Mouse (Mus musculus) spleen, postnatal 14 days (tissue): ENCODE results near the gene Prr14.
"Not testable (repeated sequence)": the region's sequence is repeated elsewhere in the genome, so short reads cannot be mapped to it uniquely, and the experiment has no call there.

Experiments
- DNase-seq, 2 experiments: peaks; one replicate each; pipeline ENCODE4 v3.0.0; 2021 to 2022; ENCODE audit warnings: low spot score in 2 of 2

Prr14 gene

DNA sequence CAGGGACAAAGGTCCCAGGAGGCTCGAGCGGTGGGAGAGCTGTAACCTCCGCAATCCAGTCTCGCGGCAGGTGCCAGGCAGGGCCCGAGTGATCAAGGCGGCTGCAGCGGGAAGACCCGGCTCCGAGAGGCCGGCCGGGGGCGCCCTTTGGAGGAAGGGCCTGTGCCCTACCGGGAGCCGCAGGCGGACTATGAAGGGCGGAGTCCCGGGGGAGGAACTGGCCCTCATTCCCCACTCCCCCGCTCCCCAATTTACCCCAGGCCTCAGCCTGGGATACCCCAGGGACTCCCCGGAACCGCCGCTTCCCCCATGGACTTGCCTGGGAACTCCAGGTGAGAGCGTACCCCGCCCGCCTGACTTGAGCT, 12.2 kb downstream of the Prr14 start:
- DNase-seq, result peak in 1 of 2 experiments; percentile 47

DNA sequence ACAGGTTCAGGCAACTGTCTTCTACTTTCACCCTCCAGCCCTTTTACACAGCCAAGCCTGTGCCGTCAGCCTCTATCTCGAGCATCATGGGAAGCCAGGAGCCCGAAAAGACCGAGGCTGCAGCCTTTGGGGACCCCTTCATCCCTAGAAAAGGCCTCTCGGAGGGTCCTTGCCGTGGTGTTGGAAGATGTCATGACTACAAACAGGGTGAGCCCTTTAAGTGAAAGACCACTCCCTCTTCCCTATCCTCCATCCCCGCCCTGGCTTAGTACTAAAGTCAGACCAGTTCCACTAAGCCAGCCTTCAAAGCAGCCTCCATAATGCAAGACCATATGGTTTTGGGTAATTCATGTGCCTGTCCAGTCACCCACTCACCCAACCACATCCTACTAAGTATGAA, 12.6 kb downstream of the Prr14 start:
- DNase-seq, result no peak

DNA sequence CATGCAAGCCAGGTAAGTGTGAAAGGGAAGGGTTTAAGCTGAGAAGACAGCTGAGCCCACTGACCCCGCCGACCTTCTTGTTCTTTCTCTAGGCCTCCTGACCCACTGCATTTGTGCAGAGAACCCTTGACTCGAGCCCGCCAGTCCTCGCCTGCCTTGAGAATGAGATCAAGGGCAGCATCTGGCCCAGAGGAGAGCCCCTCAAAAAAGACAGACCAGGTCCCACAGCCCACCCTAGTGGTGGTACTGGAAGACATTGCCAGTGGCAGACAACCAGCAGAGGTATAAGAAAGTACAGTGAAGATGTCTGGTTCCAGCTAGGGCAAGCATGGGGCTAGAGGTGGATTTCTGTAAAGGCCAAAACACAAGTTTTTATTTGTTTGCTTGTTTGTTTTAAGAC, 14.3 kb downstream of the Prr14 start:
- no peak for DNase-seq

DNA sequence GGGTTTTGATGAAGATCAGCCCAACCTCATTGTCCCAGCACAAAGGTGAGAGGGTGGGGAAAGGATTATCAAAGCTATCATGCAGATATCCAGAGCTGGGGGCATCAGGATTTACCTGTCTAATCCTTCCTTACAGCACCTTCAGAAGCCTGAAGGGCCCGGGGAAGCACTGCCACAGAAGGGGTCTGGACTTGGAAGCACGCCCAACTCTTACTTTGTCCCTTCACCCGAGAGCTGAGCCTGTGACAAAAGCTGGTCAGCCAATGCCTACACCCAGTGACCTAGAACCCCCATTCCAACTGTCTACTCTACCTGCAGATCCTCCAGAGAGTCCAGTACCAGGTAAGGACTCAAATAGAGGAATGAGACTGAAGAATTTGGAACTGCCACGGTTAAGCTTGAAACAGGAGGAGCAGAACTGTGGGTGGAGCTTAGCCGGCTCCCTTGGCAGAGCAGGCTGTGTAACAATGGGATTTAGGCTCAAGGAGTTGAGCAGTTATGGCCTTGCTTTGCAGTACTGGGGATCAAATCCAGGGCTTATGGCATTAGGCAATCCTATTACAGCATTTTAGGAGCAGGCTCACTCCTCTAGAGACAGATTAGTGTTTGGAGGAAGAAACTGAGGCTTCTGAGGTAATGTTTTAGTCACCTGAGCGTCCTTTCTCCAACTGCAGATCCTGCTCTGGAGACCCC, 15.1 kb downstream of the Prr14 start:
- DNase-seq, result no peak

DNA sequence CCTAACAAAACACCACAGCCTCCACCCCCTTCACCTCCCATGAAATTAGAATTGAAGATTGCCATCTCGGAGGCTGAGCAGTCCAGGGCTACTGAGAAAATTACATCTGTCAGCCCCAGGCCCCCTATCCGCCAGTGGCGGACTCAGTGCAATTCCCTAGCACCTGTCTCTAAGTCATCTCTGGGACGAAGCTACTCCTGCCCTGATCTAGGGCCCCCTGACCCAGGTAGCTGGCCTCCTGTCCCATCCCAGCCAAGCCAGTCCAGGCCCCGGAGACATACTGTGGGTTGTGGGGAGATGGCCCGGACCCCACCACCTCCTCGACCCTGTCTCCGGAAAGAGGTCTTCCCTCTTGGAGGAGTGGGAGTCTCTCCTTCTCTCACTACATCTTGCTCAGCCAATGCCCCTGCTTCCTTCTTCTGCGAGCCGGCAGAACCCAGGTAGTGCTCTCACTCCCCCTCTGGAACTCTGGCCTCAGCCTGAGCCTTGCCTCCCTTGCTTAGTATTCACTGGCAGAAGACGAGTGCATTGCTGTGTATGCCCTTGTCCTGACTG, 15.9 kb downstream of the Prr14 start:
- no peak for DNase-seq

DNA sequence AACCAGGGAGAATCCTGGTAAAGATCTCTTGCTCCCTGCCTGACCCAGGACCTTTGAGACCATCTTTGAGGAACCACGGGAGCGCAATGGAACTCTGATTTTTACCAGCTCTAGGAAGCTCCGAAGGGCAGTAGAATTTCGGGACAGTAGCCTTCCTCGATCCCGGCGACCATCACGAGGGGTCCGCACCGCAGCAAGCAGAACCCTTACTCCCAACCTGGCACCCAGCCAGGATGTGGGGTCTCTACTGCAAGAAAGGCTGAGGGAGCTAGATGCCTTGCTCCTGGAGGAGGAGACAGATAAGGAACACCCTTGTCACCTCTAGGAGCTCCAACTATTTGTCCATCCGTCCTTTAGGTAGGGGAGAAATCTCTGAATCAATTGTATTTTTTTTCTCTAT, 16.9 kb downstream of the Prr14 start:
- no peak for DNase-seq

DNA sequence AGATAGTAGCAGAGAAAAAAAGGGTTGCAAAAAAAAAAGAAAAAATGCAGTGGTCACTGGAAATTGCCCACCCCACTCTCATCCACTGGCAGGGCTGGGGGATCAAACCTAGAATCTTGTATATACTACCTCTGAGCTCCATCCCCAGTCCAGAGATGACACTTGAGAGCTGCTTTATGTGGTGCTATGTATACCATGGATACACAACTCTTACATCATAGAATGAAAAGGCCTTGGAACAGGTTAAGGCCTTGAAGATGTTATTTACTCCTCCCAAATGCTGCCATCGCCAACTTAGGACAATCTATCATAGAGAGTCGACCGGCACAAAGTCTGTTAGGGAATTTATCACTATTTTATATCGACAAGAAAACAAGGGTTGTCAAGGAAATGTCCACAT, 17.4 kb downstream of the Prr14 start:
- DNase-seq, result no peak

DNA sequence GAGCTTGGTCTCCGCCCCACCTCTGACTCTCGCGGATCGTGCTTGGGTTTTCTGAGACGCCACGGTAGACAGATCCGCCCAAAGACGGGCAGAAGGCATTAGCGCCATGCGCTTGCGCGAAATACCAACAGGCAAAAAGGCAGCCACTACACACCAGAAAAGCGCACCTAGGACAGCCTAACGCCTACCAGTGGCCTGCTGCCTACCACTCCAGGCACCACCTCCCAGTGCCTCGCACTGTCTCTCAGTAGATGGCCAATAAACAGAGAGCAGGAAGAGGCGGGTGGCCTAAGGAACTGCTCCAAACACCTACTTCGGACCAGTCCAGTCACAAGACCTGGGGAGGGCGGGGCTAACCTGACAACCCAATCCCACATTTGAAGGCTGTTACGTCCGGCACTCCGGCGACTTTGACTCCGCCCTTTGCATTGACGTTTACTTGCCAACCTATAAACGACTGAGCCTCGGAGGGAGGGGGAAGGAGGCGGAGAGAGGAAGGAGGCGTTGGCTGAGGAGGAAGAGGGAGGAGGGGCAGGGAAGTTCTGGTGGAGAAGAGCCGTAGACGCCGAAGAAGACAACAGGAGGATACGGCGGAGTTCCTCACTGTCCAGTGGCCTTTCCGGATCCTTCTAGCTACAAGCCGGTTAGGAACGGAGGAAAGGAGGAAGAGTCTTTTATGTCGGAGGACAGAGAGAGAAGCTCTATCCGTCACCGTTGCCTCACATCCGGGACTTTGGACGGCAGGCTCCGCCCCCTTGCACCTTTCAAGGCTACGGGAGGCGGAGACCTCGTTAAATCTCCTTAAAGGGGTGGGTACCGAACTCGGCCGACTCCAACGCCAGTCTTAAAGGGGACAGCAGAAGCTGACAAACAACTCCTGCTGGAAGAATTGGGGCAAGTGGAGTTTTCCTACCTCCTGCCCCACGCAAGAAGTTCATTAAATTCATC, 18.6 kb downstream of the Prr14 start:
- DNase-seq, result peak; percentile 97 to 98

DNA sequence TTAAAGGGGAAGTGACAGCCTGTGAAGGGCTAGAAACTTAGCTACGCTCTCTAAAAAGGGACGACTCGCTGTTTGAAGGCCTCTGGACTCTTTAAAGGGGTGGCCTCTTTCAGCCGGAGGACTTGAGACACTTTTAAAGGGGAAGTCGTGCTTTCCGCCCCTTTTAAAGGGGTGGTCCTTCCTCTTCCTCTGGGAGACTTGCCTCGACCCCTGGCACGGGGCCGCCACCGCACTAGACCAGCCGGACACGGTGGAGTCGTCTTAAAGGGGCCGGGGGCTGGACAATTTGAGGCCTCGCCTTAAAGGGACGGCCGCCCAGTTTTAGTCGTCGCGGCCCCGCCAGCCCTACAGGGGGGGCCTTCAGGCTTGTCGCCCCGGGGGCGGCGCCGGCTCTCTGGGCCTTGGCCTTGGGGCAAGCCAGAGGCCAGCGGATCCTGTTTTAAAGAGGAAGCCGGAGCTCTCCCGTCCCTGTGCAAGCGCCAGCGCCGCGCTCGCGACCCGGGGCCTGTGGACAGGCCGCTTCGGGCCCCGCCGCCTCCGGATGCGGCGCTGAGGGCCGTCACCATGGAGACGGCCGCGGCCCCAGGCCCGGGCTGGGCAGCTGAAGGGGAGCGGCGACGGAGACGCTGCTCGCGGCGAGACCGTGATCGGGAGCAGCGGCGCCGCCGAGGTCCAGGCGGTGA, 19.4 kb downstream of the Prr14 start, which contains the start of gene Fbrs:
Gene Fbrs (plus strand): TSS at position 565 of the 683 bp plus-strand sequence.
- peak; percentile 64 to 78 for DNase-seq

DNA sequence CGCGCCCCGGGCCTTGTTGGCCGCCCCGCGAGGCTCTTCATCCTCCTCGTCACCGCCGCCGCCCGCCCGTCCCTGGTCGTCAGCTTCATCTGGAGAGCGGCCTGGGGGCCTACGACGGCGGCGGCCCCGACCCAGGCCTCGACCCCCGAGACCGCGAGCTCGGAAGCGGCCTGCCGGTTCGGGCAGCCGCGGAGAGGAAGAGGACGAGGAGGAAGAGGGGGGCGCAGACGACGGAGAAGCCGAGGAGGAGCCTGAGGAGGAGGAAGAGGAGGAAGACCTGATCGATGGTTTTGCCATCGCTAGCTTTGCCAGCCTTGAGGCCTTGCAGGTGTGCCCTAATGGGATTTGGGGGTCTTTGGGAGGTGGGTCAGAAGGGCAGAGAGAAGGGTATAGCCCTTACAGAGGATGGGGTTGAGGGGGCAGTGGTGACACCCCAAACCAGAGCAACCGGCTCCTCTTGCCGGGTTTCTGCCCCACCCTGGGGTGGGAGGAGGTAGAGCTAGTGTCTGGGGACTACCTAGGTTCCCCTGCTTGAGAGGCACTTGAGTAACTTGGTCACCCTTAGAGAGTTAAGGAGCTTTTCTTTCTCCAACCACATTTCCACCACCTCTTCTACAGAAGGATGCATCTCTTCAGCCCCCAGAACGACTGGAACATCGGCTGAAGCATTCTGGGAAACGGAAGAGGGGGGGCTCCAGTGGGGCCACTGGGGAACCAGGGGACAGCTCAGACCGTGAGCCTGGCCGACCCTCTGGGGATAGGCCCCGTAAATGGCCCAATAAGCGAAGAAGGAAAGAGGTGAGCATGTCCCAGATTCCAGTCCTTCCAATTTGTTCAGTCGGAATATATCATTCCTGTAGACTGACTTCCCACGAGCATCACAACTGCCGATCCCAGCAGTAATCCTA, 20.2 kb downstream of the Prr14 start:
- peak in 1 of 2 experiments; percentile 36 for DNase-seq

DNA sequence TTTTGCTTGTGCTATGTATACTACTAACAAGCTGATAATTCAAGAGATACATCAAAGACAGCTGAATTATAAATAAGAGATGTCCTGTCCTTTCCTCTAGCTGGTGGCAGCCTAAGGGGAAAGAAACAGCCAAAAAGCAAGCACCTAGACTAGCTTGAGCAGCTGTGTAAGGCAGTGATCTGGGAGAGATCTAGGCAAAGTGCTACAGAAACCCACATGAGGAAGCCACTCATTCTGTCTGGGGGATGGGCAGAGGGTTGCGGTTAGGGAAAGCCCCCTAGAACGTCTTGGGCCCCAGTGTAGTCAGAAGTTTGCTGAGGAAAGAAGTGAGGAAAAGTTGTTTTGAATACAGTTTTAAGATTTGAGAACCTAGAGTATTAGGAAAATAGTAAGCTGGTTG, 20.9 kb downstream of the Prr14 start:
- DNase-seq, result peak in 1 of 2 experiments; percentile 58

DNA sequence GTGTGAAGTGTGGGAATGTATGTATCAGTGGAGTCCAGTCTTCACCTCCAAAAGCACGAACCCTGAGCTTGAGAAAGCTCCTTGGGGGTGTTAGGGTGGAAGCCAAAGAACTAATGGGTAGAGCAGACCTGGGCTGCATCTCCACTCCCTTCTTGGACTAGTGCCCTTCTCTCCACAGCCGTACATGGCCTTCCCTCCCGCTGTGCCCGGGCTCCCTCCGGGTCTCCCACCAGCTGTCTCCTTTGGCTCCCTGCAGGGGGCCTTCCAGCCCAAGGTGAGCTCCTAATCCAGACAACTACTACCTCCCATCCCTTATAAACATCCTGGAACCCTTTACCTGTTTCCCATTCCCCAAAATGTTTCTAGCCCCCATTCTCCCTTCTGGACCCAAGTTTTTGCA, 26.0 kb downstream of the Prr14 start:
- no peak for DNase-seq

DNA sequence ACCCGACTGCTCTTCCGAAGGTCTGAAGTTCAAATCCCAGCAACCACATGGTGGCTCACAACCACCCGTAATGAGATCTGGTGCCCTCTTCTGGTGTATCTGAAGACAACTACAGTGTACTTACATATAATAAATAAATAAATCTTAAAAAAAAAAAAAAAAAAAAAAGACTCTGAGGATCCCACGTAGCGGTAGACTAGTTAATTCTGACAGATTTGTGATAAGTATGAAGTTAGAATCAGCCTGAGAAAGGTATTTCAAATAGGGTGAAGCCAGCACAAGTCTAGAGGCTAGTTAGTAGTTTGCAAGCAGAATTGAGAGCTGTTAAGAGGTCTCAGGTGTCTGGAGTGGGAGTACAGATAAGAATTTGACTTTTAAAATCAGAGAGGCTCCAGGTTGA, 29.0 kb downstream of the Prr14 start:
- not testable (repeated sequence) for DNase-seq

DNA sequence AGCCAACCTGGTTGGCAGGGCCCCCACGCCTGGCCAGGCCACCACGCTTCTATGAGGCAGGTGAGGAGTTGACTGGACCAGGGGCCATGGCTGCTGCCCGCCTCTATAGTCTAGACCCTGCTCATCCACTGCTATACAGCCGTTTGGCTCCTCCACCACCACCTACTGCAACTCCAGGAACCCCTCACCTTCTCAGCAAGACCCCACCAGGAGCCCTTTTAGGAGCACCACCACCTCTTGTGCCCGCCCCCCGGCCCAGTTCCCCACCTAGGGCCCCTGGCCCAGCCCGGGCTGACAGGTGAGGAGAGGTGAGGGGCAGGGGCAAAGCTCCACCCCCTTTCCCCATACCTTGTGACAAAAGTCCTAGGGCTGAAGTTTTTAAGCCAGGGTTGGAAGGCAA, 30.6 kb downstream of the Prr14 start:
- no peak for DNase-seq

DNA sequence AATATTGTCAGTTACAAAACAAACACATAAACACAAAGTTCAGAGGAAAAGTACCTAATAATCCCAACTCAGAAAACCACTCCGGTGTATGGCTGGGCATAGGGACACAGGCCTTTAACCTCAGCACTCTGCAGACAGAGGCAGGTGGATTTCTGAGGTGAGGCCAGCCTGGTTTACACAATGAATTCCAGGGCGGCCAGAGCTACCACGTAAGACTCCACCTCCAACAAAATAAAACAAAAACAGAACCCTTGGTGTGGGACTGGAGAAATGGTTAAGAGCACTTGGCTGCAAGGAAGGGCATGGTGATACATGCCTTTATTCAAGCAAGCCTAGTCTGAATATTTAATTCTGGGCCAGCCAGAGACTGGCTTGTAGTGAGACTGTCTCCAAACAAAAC, 32.4 kb downstream of the Prr14 start:
- DNase-seq, result no peak

DNA sequence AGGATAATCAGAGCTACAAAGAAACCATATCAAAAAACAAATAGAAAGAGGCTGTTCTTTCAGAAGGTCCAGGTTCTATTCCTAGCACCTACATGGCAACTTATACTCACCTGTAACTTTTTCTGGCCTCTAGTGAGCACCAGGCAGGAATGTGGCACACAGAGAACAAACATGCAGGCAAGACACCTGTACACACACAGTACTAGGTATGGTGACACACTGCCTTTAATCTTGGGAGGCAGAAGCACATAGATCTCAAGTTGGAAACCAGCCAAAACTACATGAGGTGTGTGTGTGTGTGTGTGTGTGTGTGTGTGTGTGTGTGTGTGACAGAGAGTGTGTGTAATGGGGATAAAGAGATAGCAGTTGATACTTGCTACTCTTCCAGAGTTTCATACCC, 35.2 kb downstream of the Prr14 start:
- DNase-seq, result no peak

DNA sequence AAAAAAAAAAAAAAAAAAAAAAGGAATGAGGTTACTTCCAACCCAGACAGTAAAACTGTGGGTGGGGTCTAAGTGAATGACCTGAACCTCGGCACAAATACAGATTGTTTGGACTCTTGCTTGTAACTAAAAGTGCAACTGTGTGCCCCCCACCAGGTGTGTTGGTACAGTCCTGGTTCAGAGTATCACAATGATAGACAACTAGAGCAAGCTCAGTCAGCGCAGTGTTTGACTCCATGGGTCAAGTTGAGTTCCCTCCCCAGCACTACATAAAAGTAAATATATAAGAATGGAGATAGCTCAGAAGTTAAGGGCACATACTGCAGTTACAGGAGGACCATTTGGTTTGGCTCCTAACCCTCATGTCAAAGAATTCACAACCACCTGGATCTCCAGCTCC, 38.0 kb downstream of the Prr14 start:
- no peak for DNase-seq

DNA sequence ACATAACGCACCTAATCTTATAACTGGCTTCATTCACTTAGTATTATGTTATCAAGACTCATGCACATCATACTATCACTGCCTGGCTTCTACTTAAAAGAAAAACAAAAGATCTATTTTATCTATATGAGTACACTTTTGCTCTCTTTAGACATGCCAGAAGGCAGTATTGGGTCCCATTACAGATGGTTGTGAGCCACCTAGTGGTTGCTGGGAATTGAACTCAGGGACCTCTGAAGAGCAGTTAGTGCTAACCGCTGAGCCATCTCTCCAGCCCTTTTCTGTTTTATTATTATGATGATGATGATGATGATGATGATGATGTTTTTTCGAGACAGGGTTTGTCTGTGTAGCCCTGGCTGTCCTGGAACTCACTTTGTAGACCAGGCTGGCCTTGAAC, 39.0 kb downstream of the Prr14 start:
- peak; percentile 27 to 59 for DNase-seq

DNA sequence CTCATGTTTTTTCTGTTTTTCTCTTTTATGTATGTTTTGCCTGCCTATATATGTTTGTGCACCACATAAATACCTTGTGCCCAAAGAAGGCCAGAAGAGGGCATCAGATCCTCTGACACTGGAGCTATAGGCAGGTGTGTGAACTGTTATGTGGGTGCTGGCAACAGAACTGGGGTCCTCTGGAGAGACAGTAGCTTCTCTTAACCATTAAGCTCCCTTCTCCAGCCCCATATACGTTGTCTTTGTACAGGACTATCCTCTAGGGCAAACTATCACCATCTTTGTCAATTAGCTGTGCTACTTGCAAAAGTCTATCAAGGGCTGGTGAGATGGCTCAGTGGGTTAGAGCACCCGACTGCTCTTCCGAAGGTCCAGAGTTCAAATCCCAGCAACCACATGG, 48.9 kb downstream of the Prr14 start:
- no peak for DNase-seq

DNA sequence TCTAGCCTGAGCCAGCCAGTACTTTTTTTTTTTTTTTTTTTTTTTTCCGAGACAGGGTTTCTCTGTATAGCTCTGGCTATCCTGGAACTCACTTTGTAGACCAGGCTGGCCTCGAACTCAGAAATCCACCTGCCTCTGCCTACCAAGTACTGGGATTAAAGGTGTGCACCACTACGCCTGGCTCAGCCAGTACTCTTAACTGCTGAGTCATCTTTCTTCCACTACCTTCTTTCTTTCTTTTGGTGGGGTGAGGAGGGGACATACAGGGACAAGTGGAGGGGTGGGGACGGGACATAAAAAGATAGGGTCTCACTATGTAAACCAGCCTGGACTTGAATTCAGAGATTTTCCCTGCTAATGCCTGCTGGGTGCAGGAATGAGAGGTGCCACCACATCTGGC, 50.4 kb downstream of the Prr14 start:
- not testable (repeated sequence) for DNase-seq

DNA sequence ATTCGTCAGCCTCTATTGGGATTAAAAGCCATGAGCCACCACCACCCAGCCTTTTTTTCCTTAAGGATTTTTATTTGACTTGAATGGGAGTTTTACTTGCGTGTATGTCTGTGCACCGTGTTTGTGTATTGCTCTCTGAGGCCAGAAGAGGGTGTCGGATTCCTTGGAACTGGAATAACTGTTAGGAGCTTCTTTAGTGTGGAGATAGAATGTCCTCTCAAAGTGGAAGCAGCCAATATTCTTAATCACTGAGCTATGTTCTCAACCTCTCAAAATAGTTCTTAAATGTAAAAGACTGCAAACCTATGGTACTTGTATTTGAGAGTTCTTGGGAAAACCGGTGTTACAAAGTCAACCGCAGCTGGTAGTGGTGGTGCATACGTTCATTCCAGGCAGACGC, 51.8 kb downstream of the Prr14 start:
- no peak for DNase-seq
